Mouse (Mus musculus) forebrain, embryonic 11.5 days (tissue): Measurements from ENCODE around the gene Lrrc71. TPM values are rescaled to one million over a fixed set of nuclear protein-coding genes. Genes with fewer than 3 reads are reported as not detected.

ENCODE experiments used
- ATAC-seq: fragments of 200-750 bp; cut with Nextera tagmentation; replicated peaks from 2 replicates; pipeline ENCODE4 v1.8.0; 2017; ENCODE audit warnings: moderate TSS enrichment; ENCODE audit not compliant: low FRiP score
- DNase-seq: peaks from one replicate; pipeline ENCODE4 v3.0.0-alpha.2; 2017; ENCODE audit warnings: low spot score
- H3K27ac ChIP-seq: fragments of 300-500 bp; sonication (generic); 2 replicates; pipeline ENCODE4 v1.5.1; 2014; ENCODE audit warnings: low read depth, low read length
- H3K27me3 ChIP-seq: fragments of 300-500 bp; sonication (generic); 2 replicates; pipeline ENCODE4 v1.6.1; 2014; ENCODE audit warnings: mild to moderate bottlenecking, low read length, mixed read lengths; ENCODE audit not compliant: control insufficient read depth, insufficient read depth
- H3K36me3 ChIP-seq: fragments of 300-500 bp; sonication (generic); 2 replicates; pipeline ENCODE4 v1.6.1; 2014; ENCODE audit warnings: mild to moderate bottlenecking, low read length, moderate library complexity, mixed read lengths; ENCODE audit not compliant: control insufficient read depth, insufficient read depth
- H3K4me1 ChIP-seq: fragments of 300-500 bp; sonication (generic); replicated peaks from 2 replicates; pipeline ENCODE4 v1.6.1; 2014; ENCODE audit warnings: low read length, mixed read lengths; ENCODE audit not compliant: control insufficient read depth, insufficient read depth
- H3K4me2 ChIP-seq: fragments of 300-500 bp; sonication (generic); 2 replicates; pipeline ENCODE4 v1.6.1; 2014; ENCODE audit warnings: low read depth, mild to moderate bottlenecking, low read length, moderate library complexity, mixed read lengths; ENCODE audit not compliant: severe bottlenecking
- H3K4me3 ChIP-seq: fragments of 300-500 bp; sonication (generic); 2 replicates; pipeline ENCODE4 v1.5.1; 2014; ENCODE audit warnings: low read depth, low read length
- H3K9ac ChIP-seq: fragments of 300-500 bp; sonication (generic); 2 replicates; pipeline ENCODE4 v1.6.1; 2014; ENCODE audit warnings: low read length
- H3K9me3 ChIP-seq: fragments of 300-500 bp; sonication (generic); 2 replicates; pipeline ENCODE4 v1.6.1; 2016; ENCODE audit warnings: low read length, mixed read lengths; ENCODE audit not compliant: control insufficient read depth
- WGBS: fragments of 180-500 bp; shearing (Covaris S2); extraction: QIAGEN DNeasy Blood & Tissue Kit; methylation state at CpG from one replicate; pipeline ENCODE4 v1.1.7; 2014; 5-methylcytosine and 5-hydroxymethylcytosine counted together
- polyA plus RNA-seq: library from polyadenylated mRNA; unstranded; fragments of >200 nt; fragmentation: Nextera tagmentation; extraction: Ambion mirVana; gene quantifications from 2 replicates; pipeline ENCODE4 v1.2.1, GENCODE M21; 2014

Gene Lrrc71
- polyA plus RNA-seq, 1 experiment from 2014 or later: 0.24 TPM

GRCm38 (mm10) chr3:87758641-87759040 is 10.2 kb upstream of the Lrrc71 start:
- Histone ChIP-seq H3K27me3 (no peaks in the 10 kb centered on the region; the same call in 1 of the 2 replicates), H3K36me3 (no peaks in the 10 kb centered on the region), H3K4me3 (no peak overlapping the region), H3K9me3 (no peaks in the 10 kb centered on the region), H3K9ac (no peak overlapping the region), H3K4me2 (no peak overlapping the region), H3K4me1 (peaks cover 5% of the 10 kb centered on the region; the same call in 1 of the 2 replicates), H3K27ac (no peak overlapping the region)
- WGBS: 40% methylated on average over 5 of the region's 5 CpGs
- no peak for ATAC-seq
- no peak for DNase-seq

GRCm38 (mm10) chr3:87756488-87756887 is 8.1 kb upstream of the Lrrc71 start:
- Histone ChIP-seq H3K4me2 (peak overlapping the region; percentile 44), H3K4me1 (peaks cover 5% of the 10 kb centered on the region; the same call in 1 of the 2 replicates), H3K9ac (peak overlapping the region; percentile 44), H3K27ac (no peak overlapping the region), H3K27me3 (no peaks in the 10 kb centered on the region; the same call in 1 of the 2 replicates), H3K4me3 (peak overlapping the region; percentile 10; the same call in 1 of the 2 replicates), H3K9me3 (no peaks in the 10 kb centered on the region), H3K36me3 (no peaks in the 10 kb centered on the region)
- DNase-seq: no peak
- ATAC-seq: no peak
- WGBS: 49% methylated on average over 20 of the region's 20 CpGs

GRCm38 (mm10) chr3:87755964-87756363 is 7.5 kb upstream of the Lrrc71 start:
- no peaks in the 10 kb centered on the region for H3K9me3 ChIP-seq
- 3% methylated on average over 24 of the region's 24 CpGs for WGBS
- H3K36me3 ChIP-seq: no peaks in the 10 kb centered on the region
- peak overlapping the region; percentile 10; the same call in 1 of the 2 replicates for H3K4me3 ChIP-seq
- peak; percentile 94 for DNase-seq
- H3K9ac ChIP-seq: peak overlapping the region; percentile 44
- peaks cover 5% of the 10 kb centered on the region; the same call in 1 of the 2 replicates for H3K4me1 ChIP-seq
- no peak overlapping the region for H3K27ac ChIP-seq
- peak overlapping the region; percentile 44 for H3K4me2 ChIP-seq
- no peaks in the 10 kb centered on the region; the same call in 1 of the 2 replicates for H3K27me3 ChIP-seq
- ATAC-seq: peak; percentile 85

GRCm38 (mm10) chr3:87753829-87754228 is 5.4 kb upstream of the Lrrc71 start:
- H3K36me3 ChIP-seq: no peaks in the 10 kb centered on the region
- no peak overlapping the region for H3K4me3 ChIP-seq
- H3K4me2 ChIP-seq: no peak overlapping the region
- DNase-seq (no peak), ATAC-seq (no peak)
- WGBS: 86% methylated on average over 13 of the region's 13 CpGs
- no peaks in the 10 kb centered on the region; the same call in 1 of the 2 replicates for H3K27me3 ChIP-seq
- H3K4me1 ChIP-seq: peaks cover 5% of the 10 kb centered on the region; the same call in 1 of the 2 replicates
- H3K9ac ChIP-seq: no peak overlapping the region
- H3K27ac ChIP-seq: no peak overlapping the region
- H3K9me3 ChIP-seq: no peaks in the 10 kb centered on the region

- H3K4me3 ChIP-seq: no peak overlapping the region
These were observed 4.1 kb upstream of the Lrrc71 start for GRCm38 (mm10) chr3:87752567-87752966.

GRCm38 (mm10) chr3:87749977-87750376 is 1.6 kb upstream of the Lrrc71 start:
- DNase-seq (no peak), ATAC-seq (no peak)
- H3K4me1 ChIP-seq: no peaks in the 10 kb centered on the region
- H3K36me3 ChIP-seq: no peaks in the 10 kb centered on the region
- H3K27me3 ChIP-seq: no peaks in the 10 kb centered on the region
- H3K4me2 ChIP-seq: no peak overlapping the region
- no peak overlapping the region for H3K27ac ChIP-seq
- no peaks in the 10 kb centered on the region for H3K9me3 ChIP-seq
- 89% methylated on average over 12 of the region's 12 CpGs for WGBS
- H3K4me3 ChIP-seq: no peak overlapping the region
- H3K9ac ChIP-seq: no peak overlapping the region

More at GRCm38 (mm10) chr3:87752567-87752966, 4.1 kb upstream of the Lrrc71 start:
- ATAC-seq (no peak), DNase-seq (no peak)
- Histone ChIP-seq H3K4me1 (peaks cover 5% of the 10 kb centered on the region; the same call in 1 of the 2 replicates), H3K27me3 (no peaks in the 10 kb centered on the region; the same call in 1 of the 2 replicates), H3K27ac (no peak overlapping the region), H3K9ac (no peak overlapping the region), H3K36me3 (no peaks in the 10 kb centered on the region), H3K4me2 (no peak overlapping the region), H3K9me3 (no peaks in the 10 kb centered on the region)
- WGBS: 91% methylated on average over 3 of the region's 3 CpGs

GRCm38 (mm10) chr3:87749036-87749435 is 611 bp upstream of the Lrrc71 start:
- Histone ChIP-seq H3K4me2 (no peak overlapping the region), H3K9ac (no peak overlapping the region), H3K9me3 (no peaks in the 10 kb centered on the region), H3K27me3 (no peaks in the 10 kb centered on the region), H3K4me1 (no peaks in the 10 kb centered on the region), H3K27ac (no peak overlapping the region), H3K4me3 (no peak overlapping the region), H3K36me3 (no peaks in the 10 kb centered on the region)
- ATAC-seq (no peak), DNase-seq (no peak)
- 19% methylated on average over 5 of the region's 5 CpGs for WGBS

GRCm38 (mm10) chr3:87745036-87745659 is 3.3 kb downstream of the Lrrc71 start:
- Histone ChIP-seq H3K36me3 (no peaks in the 10 kb centered on the region), H3K9ac (no peak overlapping the region), H3K4me3 (no peak overlapping the region), H3K4me1 (no peaks in the 10 kb centered on the region), H3K27ac (no peak overlapping the region), H3K9me3 (no peaks in the 10 kb centered on the region), H3K4me2 (peak overlapping the region; percentile 26; the same call in 1 of the 2 replicates), H3K27me3 (no peaks in the 10 kb centered on the region)
- WGBS: 45% methylated on average over 18 of the region's 18 CpGs
- DNase-seq (no peak), ATAC-seq (no peak)

GRCm38 (mm10) chr3:87743927-87744326 is 4.5 kb downstream of the Lrrc71 start:
- WGBS: 85% methylated on average over 4 of the region's 4 CpGs
- no peaks in the 10 kb centered on the region for H3K36me3 ChIP-seq
- no peak for ATAC-seq

More at GRCm38 (mm10) chr3:87743927-87744326, 4.5 kb downstream of the Lrrc71 start:
- Histone ChIP-seq H3K27me3 (no peaks in the 10 kb centered on the region), H3K4me2 (no peak overlapping the region), H3K4me3 (no peak overlapping the region), H3K4me1 (no peaks in the 10 kb centered on the region), H3K27ac (no peak overlapping the region), H3K9me3 (no peaks in the 10 kb centered on the region), H3K9ac (no peak overlapping the region)
- no peak for DNase-seq
